Mouse (Mus musculus) heart, postnatal 0 days (tissue): Measurements from ENCODE around the gene Sh3glb1.
"Not testable (repeated sequence)": the region's sequence is repeated elsewhere in the genome, so short reads cannot be mapped to it uniquely, and the experiment has no call there.

Source experiments
- CTCF ChIP-seq: IDR thresholded peaks from 2 replicates; pipeline ENCODE4 v1.5.1; 2016; ENCODE audit warnings: antibody characterized with exemption, control low read depth, low read depth
- EP300 ChIP-seq: IDR thresholded peaks from 2 replicates; pipeline ENCODE4 v1.6.1; 2016; ENCODE audit warnings: antibody characterized with exemption, low read depth

DNA sequence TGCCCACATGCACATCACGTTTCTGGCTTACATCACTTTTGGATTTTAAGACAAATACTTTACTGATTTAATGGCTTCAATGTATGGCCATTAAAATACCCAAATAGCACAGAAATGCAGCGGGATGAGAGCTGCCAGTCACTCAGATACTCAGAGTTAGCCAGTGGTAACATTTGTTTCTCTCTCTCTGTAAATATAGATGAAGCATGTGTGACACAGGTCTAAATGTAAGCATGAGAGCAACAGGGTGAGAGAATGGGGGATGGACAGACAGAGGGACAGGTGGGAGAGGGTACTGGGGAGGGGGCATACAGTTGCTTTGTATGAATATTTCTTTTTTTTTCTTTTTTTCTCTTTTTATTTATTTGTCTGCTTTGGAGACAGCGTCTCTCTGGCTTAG, 2.4 kb upstream of the Sh3glb1 start:
- TF ChIP-seq CTCF, EP300: not testable (repeated sequence)
